In genomic region chr2:161233155-161233741, GRCm38 (mm10) we compare ENCODE assay signal across 20 mouse cellular contexts.
"Had no signal": no experiment of that assay in that cellular context is flagged by ENCODE, and none has a peak within 500 bp of the region (broad histone marks: within the 10 kb centered on the region; RNA-seq: fewer than 3 reads in every experiment).

No protein-coding gene starts in this region.

- H3K9ac ChIP-seq: lung, embryonic 15.5 days; midbrain, embryonic 13.5 days; midbrain, embryonic 15.5 days; neural tube, embryonic 13.5 days; neural tube, embryonic 15.5 days had no signal

- H3K4me2 ChIP-seq: lung, embryonic 15.5 days; midbrain, embryonic 11.5 days; midbrain, embryonic 13.5 days; midbrain, embryonic 15.5 days; neural tube, embryonic 13.5 days; neural tube, embryonic 15.5 days had no signal

- ATAC-seq: lung, postnatal 0 days; midbrain, embryonic 13.5 days; midbrain, embryonic 15.5 days had no signal

- H3K27me3 ChIP-seq: lung, embryonic 15.5 days; megakaryocyte, embryonic 14.5 days; midbrain, embryonic 13.5 days; midbrain, embryonic 15.5 days; neural tube, embryonic 13.5 days; neural tube, embryonic 15.5 days had no signal

- H3K4me3 ChIP-seq: lung, embryonic 15.5 days; megakaryocyte, embryonic 14.5 days; midbrain, embryonic 13.5 days; midbrain, embryonic 15.5 days; neural tube, embryonic 13.5 days; neural tube, embryonic 15.5 days had no signal

- H3K36me3 ChIP-seq: lung, embryonic 15.5 days; midbrain, embryonic 13.5 days; midbrain, embryonic 15.5 days; neural tube, embryonic 13.5 days; neural tube, embryonic 15.5 days had no signal

- H3K4me1 ChIP-seq: lung, embryonic 15.5 days; megakaryocyte, embryonic 14.5 days; midbrain, embryonic 13.5 days; midbrain, embryonic 15.5 days had no signal

- DNase-seq: lung, adult 2 months; lung, postnatal 14 days; lung, postnatal 36 days; retina, postnatal 1 day; right cerebral cortex, adult 18-20 months; right cerebral cortex, postnatal 25 days; right cerebral cortex, postnatal 4 days; spleen, adult 18-20 months; thymus, adult 18-20 months; thymus, postnatal 14 days; thymus, postnatal 36 days had no signal

- H3K27ac ChIP-seq: lung, embryonic 15.5 days; macrophage; midbrain, embryonic 13.5 days; midbrain, embryonic 15.5 days; neural tube, embryonic 13.5 days; neural tube, embryonic 15.5 days had no signal

- H3K9me3 ChIP-seq: lung, embryonic 15.5 days; midbrain, embryonic 13.5 days; midbrain, embryonic 15.5 days; neural tube, embryonic 13.5 days; neural tube, embryonic 15.5 days had no signal
